Mouse (Mus musculus) embryonic fibroblast, embryonic 13.5 days (primary cell): ENCODE results near the gene Ablim1.

Source experiments
- CTCF ChIP-seq: IDR thresholded peaks from 2 replicates; pipeline ENCODE4 v1.5.1; 2011; ENCODE audit warnings: mild to moderate bottlenecking, control low read depth, low read length, moderate library complexity, borderline replicate concordance; ENCODE audit not compliant: insufficient read depth
- POLR2A ChIP-seq: IDR thresholded peaks from 2 replicates; pipeline ENCODE4 v1.6.1; 2011; ENCODE audit warnings: low read depth, mild to moderate bottlenecking, control low read depth, low read length, moderate library complexity

GRCm38 (mm10) chr19:57099986-57100385 is 214.7 kb downstream of the Ablim1 start:
- TF ChIP-seq CTCF: no peak
- TF ChIP-seq POLR2A: no peak
